Mouse (Mus musculus): Measurements from ENCODE around the gene Ppargc1a. TPM values are rescaled to one million over a fixed set of nuclear protein-coding genes. Genes with fewer than 3 reads are reported as not detected.

Gene Ppargc1a
- polyA plus RNA-seq, 1 experiment from 2014 or later: 4.5 TPM

DNA sequence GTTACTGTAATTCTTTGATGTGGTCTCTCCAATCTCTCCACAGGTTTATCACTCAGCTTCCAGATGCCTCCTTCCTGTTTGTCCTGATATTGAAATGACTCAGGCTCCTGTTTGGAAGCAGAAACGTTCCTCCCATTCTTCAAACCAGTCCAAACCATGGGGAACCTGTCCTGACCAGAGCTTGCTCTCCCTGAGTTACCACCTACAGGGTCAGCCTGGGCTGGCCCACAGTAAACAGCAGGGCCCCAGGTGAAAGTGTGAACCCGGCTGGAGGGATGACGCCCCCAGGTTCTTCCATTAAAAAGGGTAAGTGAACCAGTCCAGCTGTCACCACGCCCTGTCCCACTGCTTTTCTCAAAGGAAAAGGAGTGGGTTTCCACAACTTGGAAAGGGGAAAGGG, 15.5 kb upstream of the Ppargc1a start:
- Histone ChIP-seq H3K27ac (no peak overlapping the region), H3K36me3 (no peaks in the 10 kb centered on the region), H3K27me3 (no peaks in the 10 kb centered on the region), H3K9ac (no peak overlapping the region), H3K4me2 (replicated peaks) (no peak overlapping the region), H3K4me1 (no peaks in the 10 kb centered on the region), H3K4me3 (no peak overlapping the region), H3K9me3 (replicated peaks) (no peaks in the 10 kb centered on the region)
- 46% methylated on average over 4 of the region's 4 CpGs for WGBS
- no peak for ATAC-seq (ENCODE audit: low FRiP score)

GRCm38 (mm10) chr5:51582618-51583017, 15.1 kb upstream of the Ppargc1a start:
- H3K27ac ChIP-seq: no peak overlapping the region
- H3K4me1 ChIP-seq: no peaks in the 10 kb centered on the region
- no peak overlapping the region for H3K4me3 ChIP-seq
- no peak overlapping the region for H3K9ac ChIP-seq
- H3K9me3 ChIP-seq (replicated peaks): no peaks in the 10 kb centered on the region
- H3K4me2 ChIP-seq (replicated peaks): no peak overlapping the region
- 86% methylated on average over 5 of the region's 5 CpGs for WGBS
- H3K27me3 ChIP-seq: no peaks in the 10 kb centered on the region
- no peak for ATAC-seq (ENCODE audit: low FRiP score)
- H3K36me3 ChIP-seq: no peaks in the 10 kb centered on the region

DNA sequence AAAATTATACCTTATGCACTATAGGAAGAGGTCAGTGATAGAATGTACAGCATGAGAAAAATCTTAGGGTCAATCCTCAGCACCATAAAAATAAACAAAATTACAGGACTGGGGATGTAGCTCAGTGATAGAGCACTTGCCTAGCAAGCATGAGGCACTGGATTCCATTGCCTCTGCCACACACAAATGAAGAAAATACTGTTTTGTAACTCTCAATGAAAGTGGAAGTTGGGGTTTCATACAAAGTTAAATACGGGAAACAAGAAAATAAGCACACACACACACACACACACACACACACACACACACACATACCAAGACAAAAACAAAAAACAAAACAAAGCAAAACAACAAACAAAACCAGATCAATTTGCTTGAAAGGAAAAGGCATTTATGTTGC, 10.1 kb upstream of the Ppargc1a start:
- Histone ChIP-seq H3K9me3 (replicated peaks) (no peaks in the 10 kb centered on the region), H3K9ac (no peak overlapping the region), H3K4me2 (replicated peaks) (no peak overlapping the region), H3K4me3 (no peak overlapping the region), H3K36me3 (no peaks in the 10 kb centered on the region), H3K27ac (no peak overlapping the region), H3K27me3 (no peaks in the 10 kb centered on the region), H3K4me1 (no peaks in the 10 kb centered on the region)
- 86% methylated on average over 1 of the region's 1 CpGs for WGBS
- ATAC-seq (ENCODE audit: low FRiP score): no peak

GRCm38 (mm10) chr5:51573770-51574169, 6.2 kb upstream of the Ppargc1a start:
- no peak for ATAC-seq (ENCODE audit: low FRiP score)

GRCm38 (mm10) chr5:51568198-51568690, 718 bp upstream of the Ppargc1a start:
- no peak overlapping the region for H3K9ac ChIP-seq
- H3K4me1 ChIP-seq: peaks cover 10% of the 10 kb centered on the region; the same call in 1 of the 2 replicates
- peak overlapping the region; percentile 5; the same call in 1 of the 2 replicates for H3K4me2 ChIP-seq (replicated peaks)
- no peaks in the 10 kb centered on the region for H3K27me3 ChIP-seq
- no peaks in the 10 kb centered on the region for H3K9me3 ChIP-seq (replicated peaks)
- ATAC-seq (ENCODE audit: low FRiP score): peak; percentile 73
- H3K27ac ChIP-seq: no peak overlapping the region; the same call in 1 of the 2 replicates
- H3K4me3 ChIP-seq: no peak overlapping the region
- 32% methylated on average over 8 of the region's 8 CpGs for WGBS
- no peaks in the 10 kb centered on the region for H3K36me3 ChIP-seq

More at GRCm38 (mm10) chr5:51573770-51574169, 6.2 kb upstream of the Ppargc1a start:
- H3K9me3 ChIP-seq (replicated peaks): no peaks in the 10 kb centered on the region
- H3K4me1 ChIP-seq: no peaks in the 10 kb centered on the region
- no peaks in the 10 kb centered on the region for H3K36me3 ChIP-seq
- no peak overlapping the region for H3K9ac ChIP-seq
- H3K4me3 ChIP-seq: no peak overlapping the region
- WGBS: 48% methylated on average over 2 of the region's 2 CpGs
- no peak overlapping the region for H3K27ac ChIP-seq
- no peaks in the 10 kb centered on the region for H3K27me3 ChIP-seq
- no peak overlapping the region for H3K4me2 ChIP-seq (replicated peaks)

GRCm38 (mm10) chr5:51565672-51566071, 1.9 kb downstream of the Ppargc1a start:
- no peak overlapping the region for H3K4me2 ChIP-seq (replicated peaks)
- H3K9ac ChIP-seq: no peak overlapping the region
- 70% methylated on average over 2 of the region's 2 CpGs for WGBS
- no peak for ATAC-seq (ENCODE audit: low FRiP score)
- H3K4me3 ChIP-seq: no peak overlapping the region
- H3K9me3 ChIP-seq (replicated peaks): no peaks in the 10 kb centered on the region
- peaks cover 10% of the 10 kb centered on the region; the same call in 1 of the 2 replicates for H3K4me1 ChIP-seq
- no peaks in the 10 kb centered on the region for H3K36me3 ChIP-seq
- no peaks in the 10 kb centered on the region for H3K27me3 ChIP-seq
- no peak overlapping the region for H3K27ac ChIP-seq

- Histone ChIP-seq H3K27me3 (no peaks in the 10 kb centered on the region), H3K4me1 (peaks cover 10% of the 10 kb centered on the region; the same call in 1 of the 2 replicates), H3K27ac (no peak overlapping the region), H3K36me3 (no peaks in the 10 kb centered on the region), H3K9ac (no peak overlapping the region), H3K4me2 (replicated peaks) (no peak overlapping the region), H3K4me3 (no peak overlapping the region), H3K9me3 (replicated peaks) (no peaks in the 10 kb centered on the region)
- no peak for ATAC-seq (ENCODE audit: low FRiP score)
These were observed 2.5 kb downstream of the Ppargc1a start for GRCm38 (mm10) chr5:51565038-51565437.

DNA sequence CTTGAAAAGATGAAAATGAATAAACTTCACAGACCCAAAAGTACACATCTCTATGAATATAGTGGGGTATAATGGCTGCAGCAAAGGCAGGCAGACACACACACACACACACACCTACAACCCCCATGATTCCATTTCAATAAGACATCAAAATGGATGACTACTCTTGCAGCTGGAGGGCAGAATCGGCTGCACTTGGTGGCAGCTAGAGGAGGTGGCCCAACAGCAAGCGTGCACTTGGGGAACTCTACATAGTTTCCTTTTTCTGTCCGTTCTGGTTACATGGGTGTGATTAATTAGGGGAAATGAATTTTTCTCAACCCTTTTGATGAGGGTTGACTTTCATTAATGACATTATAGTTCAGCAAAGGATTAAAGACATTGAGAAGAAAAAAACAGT, 4.0 kb downstream of the Ppargc1a start:
- Histone ChIP-seq H3K36me3 (no peaks in the 10 kb centered on the region), H3K4me2 (replicated peaks) (no peak overlapping the region), H3K27ac (no peak overlapping the region), H3K9me3 (replicated peaks) (no peaks in the 10 kb centered on the region), H3K27me3 (no peaks in the 10 kb centered on the region), H3K4me3 (no peak overlapping the region), H3K9ac (no peak overlapping the region), H3K4me1 (peaks cover 10% of the 10 kb centered on the region; the same call in 1 of the 2 replicates)
- no peak for ATAC-seq (ENCODE audit: low FRiP score)
- WGBS: 78% methylated on average over 3 of the region's 3 CpGs

- 79% methylated on average over 4 of the region's 4 CpGs for WGBS
- no peak overlapping the region for H3K9ac ChIP-seq
- no peaks in the 10 kb centered on the region for H3K36me3 ChIP-seq
- no peak overlapping the region for H3K4me3 ChIP-seq
- ATAC-seq (ENCODE audit: low FRiP score): no peak
- no peaks in the 10 kb centered on the region for H3K27me3 ChIP-seq
- no peak overlapping the region for H3K4me2 ChIP-seq (replicated peaks)
- no peaks in the 10 kb centered on the region for H3K9me3 ChIP-seq (replicated peaks)
- peaks cover 8% of the 10 kb centered on the region for H3K4me1 ChIP-seq
- H3K27ac ChIP-seq: no peak overlapping the region
These were observed 9.8 kb downstream of the Ppargc1a start for GRCm38 (mm10) chr5:51557607-51558278.

- H3K4me3 ChIP-seq: peak overlapping the region; percentile 44
- ATAC-seq (ENCODE audit: low FRiP score): peak; percentile 68
- 0% methylated on average over 5 of the region's 5 CpGs for WGBS
- no peaks in the 10 kb centered on the region for H3K27me3 ChIP-seq
- H3K36me3 ChIP-seq: no peaks in the 10 kb centered on the region
- peaks cover 8% of the 10 kb centered on the region for H3K4me1 ChIP-seq
- H3K4me2 ChIP-seq (replicated peaks): peak overlapping the region; percentile 61
- H3K9me3 ChIP-seq (replicated peaks): no peaks in the 10 kb centered on the region
- H3K27ac ChIP-seq: no peak overlapping the region
- no peak overlapping the region for H3K9ac ChIP-seq
These were observed 13.9 kb downstream of the Ppargc1a start for GRCm38 (mm10) chr5:51553671-51554070.

- peaks cover 8% of the 10 kb centered on the region for H3K4me1 ChIP-seq
- no peaks in the 10 kb centered on the region for H3K9me3 ChIP-seq (replicated peaks)
- peak overlapping the region; percentile 61 for H3K4me2 ChIP-seq (replicated peaks)
- peak overlapping the region; percentile 44 for H3K4me3 ChIP-seq
- H3K27me3 ChIP-seq: no peaks in the 10 kb centered on the region
- no peaks in the 10 kb centered on the region for H3K36me3 ChIP-seq
- WGBS: 10% methylated on average over 5 of the region's 5 CpGs
- H3K27ac ChIP-seq: peak overlapping the region; percentile 48; the same call in 1 of the 2 replicates
- H3K9ac ChIP-seq: peak overlapping the region; percentile 36; the same call in 1 of the 2 replicates
- ATAC-seq (ENCODE audit: low FRiP score): no peak
These were observed 14.3 kb downstream of the Ppargc1a start for GRCm38 (mm10) chr5:51553251-51553650.

- Histone ChIP-seq H3K27me3 (no peaks in the 10 kb centered on the region), H3K4me3 (peak overlapping the region; percentile 44), H3K4me1 (peaks cover 8% of the 10 kb centered on the region), H3K4me2 (replicated peaks) (peak overlapping the region; percentile 61), H3K36me3 (no peaks in the 10 kb centered on the region), H3K9me3 (replicated peaks) (no peaks in the 10 kb centered on the region), H3K27ac (peak overlapping the region; percentile 48), H3K9ac (peak overlapping the region; percentile 36; the same call in 1 of the 2 replicates)
- under 1% methylated on average over 24 of the region's 24 CpGs for WGBS
- peak; percentile 87 for ATAC-seq (ENCODE audit: low FRiP score)
These were observed 14.9 kb downstream of the Ppargc1a start for GRCm38 (mm10) chr5:51552483-51553091.

Measured in hindbrain, embryonic 12.5 days (tissue).